Mouse (Mus musculus): ENCODE data around the gene Fasn. TPM values are rescaled to one million over a fixed set of nuclear protein-coding genes. Genes with fewer than 3 reads are reported as not detected.
"Not testable (repeated sequence)": the region's sequence is repeated elsewhere in the genome, so short reads cannot be mapped to it uniquely, and the experiment has no call there.

Fasn gene
- polyA plus RNA-seq, 1 experiment from 2014 or later = 124 TPM

DNA sequence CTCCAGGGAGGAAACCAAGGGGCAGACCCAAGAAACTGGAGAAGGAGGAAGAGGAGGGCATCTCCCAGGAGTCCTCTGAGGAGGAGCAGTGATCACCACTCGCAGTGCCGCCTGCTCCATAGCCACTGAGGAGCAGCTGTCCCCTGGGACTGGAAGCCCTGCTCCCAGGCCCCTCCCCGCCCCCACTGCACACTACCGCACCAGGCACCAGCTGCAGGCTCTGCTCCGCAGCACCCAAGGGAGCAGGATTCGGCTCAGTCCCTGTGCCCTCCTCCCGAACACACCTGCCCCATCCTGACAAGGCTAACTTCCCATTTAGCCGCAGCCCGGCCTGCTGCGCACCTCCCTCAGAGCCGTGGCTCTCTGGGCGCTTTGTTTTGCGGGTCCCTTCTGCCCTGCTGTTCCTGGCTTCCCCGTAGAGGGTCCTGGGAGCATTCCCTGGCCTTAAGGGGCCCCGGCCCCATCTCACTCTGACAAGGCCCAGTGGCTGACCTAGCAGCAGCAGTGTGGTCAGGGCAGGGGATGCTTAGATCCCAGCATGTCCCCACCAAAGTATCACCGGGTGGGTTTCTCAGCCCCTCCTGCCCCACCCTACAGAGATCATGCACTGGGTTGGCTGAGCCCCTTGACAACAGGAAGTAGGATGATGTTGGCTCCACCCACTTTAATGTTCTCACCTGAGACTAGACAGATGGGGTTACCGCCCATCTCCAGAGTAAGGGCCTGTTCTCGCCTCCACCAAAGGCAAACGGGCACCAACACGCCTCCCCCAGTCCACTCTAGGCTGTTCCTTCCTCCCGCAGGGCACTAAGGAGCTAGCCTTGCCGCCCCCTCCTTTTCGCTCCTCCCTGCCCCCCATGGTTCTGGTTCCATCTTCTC is 61.0 kb downstream of the Fasn start:
- not testable (repeated sequence) for H3K4me2 ChIP-seq (ENCODE audit: low read length); H3K4me1 ChIP-seq (ENCODE audit: control insufficient read depth, insufficient read depth, low read length); H3K9me3 ChIP-seq (ENCODE audit: control insufficient read depth, low read length); H3K4me3 ChIP-seq (replicated peaks; ENCODE audit: low read depth, low read length); ATAC-seq (ENCODE audit: low FRiP score, low TSS enrichment); H3K36me3 ChIP-seq (ENCODE audit: control insufficient read depth, insufficient read depth, low read length); H3K9ac ChIP-seq (replicated peaks; ENCODE audit: low read length); DNase-seq; H3K27me3 ChIP-seq (ENCODE audit: control insufficient read depth, insufficient read depth, low read length); H3K27ac ChIP-seq (replicated peaks; ENCODE audit: low read depth, low read length)
- WGBS = 6% methylated on average over 8 of the region's 23 CpGs

DNA sequence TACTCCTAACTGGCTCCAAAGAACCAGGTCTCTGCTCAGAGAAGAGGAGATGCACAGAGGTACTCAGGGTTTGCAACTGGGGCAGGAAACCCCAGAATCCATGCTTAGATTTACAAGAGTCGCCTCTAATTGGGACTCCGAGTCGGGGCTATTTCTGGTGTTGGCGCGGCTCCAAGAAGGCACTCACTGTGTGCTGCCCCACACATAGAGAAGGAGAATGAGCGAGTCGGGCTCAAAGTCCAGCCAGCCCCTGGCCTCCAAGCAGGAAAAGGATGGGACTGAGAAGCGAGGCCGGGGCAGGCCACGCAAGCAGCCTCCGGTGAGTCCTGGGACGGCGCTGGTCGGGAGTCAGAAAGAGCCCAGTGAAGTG is 61.7 kb downstream of the Fasn start, which contains the start of gene Hmga1b:
Hmga1b (plus strand) TSS at position 123 of the 370 bp plus-strand sequence.
- H3K4me1 ChIP-seq (ENCODE audit: control insufficient read depth, insufficient read depth, low read length); DNase-seq; ATAC-seq (ENCODE audit: low FRiP score, low TSS enrichment); H3K4me3 ChIP-seq (replicated peaks; ENCODE audit: low read depth, low read length); H3K27me3 ChIP-seq (ENCODE audit: control insufficient read depth, insufficient read depth, low read length); H3K9me3 ChIP-seq (ENCODE audit: control insufficient read depth, low read length); H3K27ac ChIP-seq (replicated peaks; ENCODE audit: low read depth, low read length); H3K4me2 ChIP-seq (ENCODE audit: low read length); H3K36me3 ChIP-seq (ENCODE audit: control insufficient read depth, insufficient read depth, low read length); H3K9ac ChIP-seq (replicated peaks; ENCODE audit: low read length): not testable (repeated sequence)
- WGBS = 20% methylated on average over 14 of the region's 14 CpGs

DNA sequence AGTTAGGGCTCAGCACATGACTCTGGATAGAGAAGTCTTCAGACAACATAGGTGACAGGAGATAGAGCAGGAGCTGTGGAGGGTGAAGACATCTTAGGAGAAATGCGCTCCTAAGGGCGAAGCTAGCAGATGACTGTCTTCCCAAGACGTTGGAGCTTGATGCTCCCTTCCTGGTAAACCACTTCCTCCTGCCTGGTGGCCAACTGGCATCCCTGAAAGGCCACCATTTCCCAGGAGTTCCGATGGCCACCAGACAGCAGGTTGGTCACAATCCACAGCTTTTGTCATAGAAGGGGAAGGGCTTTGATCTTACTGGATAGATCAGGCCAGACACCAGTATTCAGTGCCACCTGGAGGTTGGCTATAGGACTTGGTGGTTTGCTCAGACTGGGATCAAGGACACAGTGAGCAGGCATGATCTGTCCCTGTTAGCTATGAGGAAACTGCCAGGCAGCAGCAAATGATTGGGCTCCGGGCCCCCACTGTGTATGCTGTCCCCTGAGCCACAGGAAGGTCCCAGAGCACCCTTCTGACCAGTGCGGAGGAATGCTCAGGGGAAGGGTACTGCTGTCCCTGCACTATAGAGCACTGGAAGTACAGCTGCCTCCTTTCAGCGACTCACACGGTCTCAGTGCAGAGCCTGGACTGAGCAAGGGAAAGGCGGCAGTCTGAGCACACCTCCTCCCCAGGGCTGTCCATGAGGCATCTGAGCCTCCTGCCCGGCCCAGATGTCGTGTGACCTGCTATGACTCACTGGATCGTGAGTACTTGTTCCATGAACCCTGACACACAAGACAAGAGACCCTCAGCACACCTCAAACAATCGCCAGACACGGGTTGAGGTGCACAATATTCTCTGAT is 62.3 kb downstream of the Fasn start:
- H3K4me2 ChIP-seq (ENCODE audit: low read length) = no peak overlapping the region
- H3K9me3 ChIP-seq (ENCODE audit: control insufficient read depth, low read length) = peaks cover 3% of the 10 kb centered on the region; the same call in 1 of the 2 replicates
- H3K27ac ChIP-seq (replicated peaks; ENCODE audit: low read depth, low read length) = no peak overlapping the region
- H3K27me3 ChIP-seq (ENCODE audit: control insufficient read depth, insufficient read depth, low read length) = peaks cover 5% of the 10 kb centered on the region; the same call in 1 of the 2 replicates
- ATAC-seq (ENCODE audit: low FRiP score, low TSS enrichment) = no peak
- H3K9ac ChIP-seq (replicated peaks; ENCODE audit: low read length) = no peak overlapping the region
- DNase-seq = no peak
- H3K4me3 ChIP-seq (replicated peaks; ENCODE audit: low read depth, low read length) = no peak overlapping the region
- no peaks in the 10 kb centered on the region for H3K4me1 ChIP-seq (ENCODE audit: control insufficient read depth, insufficient read depth, low read length)
- 77% methylated on average over 14 of the region's 14 CpGs for WGBS
- no peaks in the 10 kb centered on the region for H3K36me3 ChIP-seq (ENCODE audit: control insufficient read depth, insufficient read depth, low read length)

DNA sequence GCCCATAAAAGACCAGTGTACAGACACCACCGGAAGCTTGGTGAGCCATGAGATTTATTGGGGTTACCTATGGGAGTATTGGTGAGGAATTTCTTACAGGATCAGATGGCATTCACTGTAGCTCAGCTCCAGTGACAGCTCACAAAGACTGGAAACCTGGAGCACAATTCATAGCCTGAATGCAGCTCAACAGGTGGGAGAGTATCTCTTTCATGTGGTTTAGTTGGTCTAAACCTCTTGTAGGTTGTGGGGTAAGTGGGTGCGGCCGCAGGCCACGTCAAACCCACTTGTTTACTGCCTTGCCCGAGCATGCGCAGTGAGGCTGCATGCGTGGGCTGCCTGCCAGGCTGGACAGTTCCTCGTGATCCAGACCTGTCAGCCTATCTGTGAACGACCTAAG is 64.1 kb downstream of the Fasn start:
- H3K4me3 ChIP-seq (replicated peaks; ENCODE audit: low read depth, low read length) = no peak overlapping the region
- 94% methylated on average over 9 of the region's 9 CpGs for WGBS
- ATAC-seq (ENCODE audit: low FRiP score, low TSS enrichment) (no peak), DNase-seq (no peak)
- H3K4me2 ChIP-seq (ENCODE audit: low read length) = no peak overlapping the region
- no peaks in the 10 kb centered on the region for H3K36me3 ChIP-seq (ENCODE audit: control insufficient read depth, insufficient read depth, low read length)
- peaks cover 5% of the 10 kb centered on the region; the same call in 1 of the 2 replicates for H3K27me3 ChIP-seq (ENCODE audit: control insufficient read depth, insufficient read depth, low read length)
- H3K27ac ChIP-seq (replicated peaks; ENCODE audit: low read depth, low read length) = no peak overlapping the region
- no peaks in the 10 kb centered on the region for H3K4me1 ChIP-seq (ENCODE audit: control insufficient read depth, insufficient read depth, low read length)
- H3K9ac ChIP-seq (replicated peaks; ENCODE audit: low read length) = no peak overlapping the region
- H3K9me3 ChIP-seq (ENCODE audit: control insufficient read depth, low read length) = peaks cover 3% of the 10 kb centered on the region; the same call in 1 of the 2 replicates

Other genes starting within 250 kb of the Fasn start
- 353 and 438 TPM in 2 replicates for gene Arhgdia, start 242.9 kb downstream of the Fasn start, polyA plus RNA-seq (2014; fragmentation: Nextera tagmentation; extraction: Ambion mirVana)
- 277 and 282 TPM in 2 replicates for gene Alyref, start 226.2 kb downstream of the Fasn start, polyA plus RNA-seq (2014; fragmentation: Nextera tagmentation; extraction: Ambion mirVana)
- 210 and 266 TPM in 2 replicates for gene Anapc11, start 226.1 kb downstream of the Fasn start, polyA plus RNA-seq (2014; fragmentation: Nextera tagmentation; extraction: Ambion mirVana)
- gene Npb, start 216.1 kb downstream of the Fasn start, polyA plus RNA-seq (2014; fragmentation: Nextera tagmentation; extraction: Ambion mirVana) = 0.77 and 0.82 TPM in 2 replicates
- gene Pcyt2, start 206.6 kb downstream of the Fasn start, polyA plus RNA-seq (2014; fragmentation: Nextera tagmentation; extraction: Ambion mirVana) = 148 and 181 TPM in 2 replicates
- 38.4 and 39.5 TPM in 2 replicates for gene Sirt7, start 199.3 kb downstream of the Fasn start, polyA plus RNA-seq (2014; fragmentation: Nextera tagmentation; extraction: Ambion mirVana)
- gene Mafg, start 190.9 kb downstream of the Fasn start, polyA plus RNA-seq (2014; fragmentation: Nextera tagmentation; extraction: Ambion mirVana) = 37.4 and 42.5 TPM in 2 replicates
- gene Pycr1, start 180.8 kb downstream of the Fasn start, polyA plus RNA-seq (2014; fragmentation: Nextera tagmentation; extraction: Ambion mirVana) = 17.0 and 18.5 TPM in 2 replicates
- gene Myadml2, start 176.4 kb downstream of the Fasn start, polyA plus RNA-seq (2014; fragmentation: Nextera tagmentation; extraction: Ambion mirVana) = 0.51 and 1.5 TPM in 2 replicates
- 0.59 and 1.3 TPM in 2 replicates for gene Notum, start 163.4 kb downstream of the Fasn start, polyA plus RNA-seq (2014; fragmentation: Nextera tagmentation; extraction: Ambion mirVana)
- 136 and 141 TPM in 2 replicates for gene Aspscr1, start 151.6 kb downstream of the Fasn start, polyA plus RNA-seq (2014; fragmentation: Nextera tagmentation; extraction: Ambion mirVana)
- 99.1 and 105 TPM in 2 replicates for gene Cenpx, start 110.8 kb downstream of the Fasn start, polyA plus RNA-seq (2014; fragmentation: Nextera tagmentation; extraction: Ambion mirVana)
- gene Lrrc45, start 110.6 kb downstream of the Fasn start, polyA plus RNA-seq (2014; fragmentation: Nextera tagmentation; extraction: Ambion mirVana) = 50.4 and 72.1 TPM in 2 replicates
- gene Rac3, start 103.1 kb downstream of the Fasn start, polyA plus RNA-seq (2014; fragmentation: Nextera tagmentation; extraction: Ambion mirVana) = 113 and 646 TPM in 2 replicates
- gene Dcxr, start 97.3 kb downstream of the Fasn start, polyA plus RNA-seq (2014; fragmentation: Nextera tagmentation; extraction: Ambion mirVana) = 6.0 and 8.6 TPM in 2 replicates
- 0.51 TPM in 1 of 2 replicates, not detected in the other for gene Cbr2, start 92.4 kb downstream of the Fasn start, polyA plus RNA-seq (2014; fragmentation: Nextera tagmentation; extraction: Ambion mirVana)
- 2.0 and 2.2 TPM in 2 replicates for gene Hmga1b, start 61.8 kb downstream of the Fasn start, polyA plus RNA-seq (2014; fragmentation: Nextera tagmentation; extraction: Ambion mirVana)
- gene Rfng, start 40.3 kb downstream of the Fasn start, polyA plus RNA-seq (2014; fragmentation: Nextera tagmentation; extraction: Ambion mirVana) = 83.9 and 102 TPM in 2 replicates
- 303 and 316 TPM in 2 replicates for gene Gps1, start 40.3 kb downstream of the Fasn start, polyA plus RNA-seq (2014; fragmentation: Nextera tagmentation; extraction: Ambion mirVana)
- gene Dus1l, start 28.1 kb downstream of the Fasn start, polyA plus RNA-seq (2014; fragmentation: Nextera tagmentation; extraction: Ambion mirVana) = 39.4 and 48.0 TPM in 2 replicates
- gene Ccdc57, start 108.3 kb upstream of the Fasn start, polyA plus RNA-seq (2014; fragmentation: Nextera tagmentation; extraction: Ambion mirVana) = 5.5 and 7.0 TPM in 2 replicates
- gene Slc16a3, start 123.9 kb upstream of the Fasn start, polyA plus RNA-seq (2014; fragmentation: Nextera tagmentation; extraction: Ambion mirVana) = 3.4 and 4.8 TPM in 2 replicates
- 81.5 and 85.8 TPM in 2 replicates for gene Csnk1d, start 166.8 kb upstream of the Fasn start, polyA plus RNA-seq (2014; fragmentation: Nextera tagmentation; extraction: Ambion mirVana)
- gene Cd7, start 214.9 kb upstream of the Fasn start, polyA plus RNA-seq (2014; fragmentation: Nextera tagmentation; extraction: Ambion mirVana) = not detected in 2 replicates
- gene Sectm1b, start 239.0 kb upstream of the Fasn start, polyA plus RNA-seq (2014; fragmentation: Nextera tagmentation; extraction: Ambion mirVana) = not detected in 2 replicates